Mouse (Mus musculus) bone marrow macrophage, adult 2 months (primary cell): ENCODE data around the gene Abl2.

Source experiments
- CTCF ChIP-seq: IDR thresholded peaks from 2 replicates; pipeline ENCODE4 v1.5.1; 2012; ENCODE audit warnings: low read depth, mild to moderate bottlenecking, low read length, moderate library complexity
- POLR2A ChIP-seq: IDR thresholded peaks from 2 replicates; pipeline ENCODE4 v1.6.1; 2012; ENCODE audit warnings: mild to moderate bottlenecking, low read depth, low read length, borderline replicate concordance

DNA sequence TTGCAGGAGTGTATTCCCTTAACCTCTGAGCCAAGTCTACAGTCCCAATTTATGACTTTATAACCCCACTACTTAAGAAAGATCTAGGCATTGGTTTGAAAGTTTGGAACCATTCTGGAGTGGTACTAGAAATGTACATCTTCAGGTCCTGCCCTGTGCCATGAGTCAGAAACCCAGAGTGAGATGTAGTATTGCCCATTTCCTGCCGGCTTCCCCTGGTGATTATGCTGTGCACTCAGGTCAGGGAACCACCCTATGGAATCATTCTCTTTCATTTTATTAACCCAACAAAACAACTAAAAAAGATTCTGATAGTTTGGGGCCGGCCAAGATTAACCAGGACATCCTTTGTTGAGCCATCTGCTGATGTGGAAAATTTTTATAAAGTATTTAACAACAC lies 47.4 kb downstream of the Abl2 start:
- TF ChIP-seq CTCF (no peak), POLR2A (no peak)
